Mouse (Mus musculus): ENCODE measurements around the gene Nkx2-1. TPM values are rescaled to one million over a fixed set of nuclear protein-coding genes. Genes with fewer than 3 reads are reported as not detected.

The Nkx2-1 gene
- total RNA-seq, 2 experiments from 2014 or later = 0.28 to 0.67 TPM

- no peak for DNase-seq (ENCODE audit: low spot score in 2 of 2)
These were observed 12.5 kb downstream of the Nkx2-1 start for GRCm38 (mm10) chr12:56524201-56524600.

DNA sequence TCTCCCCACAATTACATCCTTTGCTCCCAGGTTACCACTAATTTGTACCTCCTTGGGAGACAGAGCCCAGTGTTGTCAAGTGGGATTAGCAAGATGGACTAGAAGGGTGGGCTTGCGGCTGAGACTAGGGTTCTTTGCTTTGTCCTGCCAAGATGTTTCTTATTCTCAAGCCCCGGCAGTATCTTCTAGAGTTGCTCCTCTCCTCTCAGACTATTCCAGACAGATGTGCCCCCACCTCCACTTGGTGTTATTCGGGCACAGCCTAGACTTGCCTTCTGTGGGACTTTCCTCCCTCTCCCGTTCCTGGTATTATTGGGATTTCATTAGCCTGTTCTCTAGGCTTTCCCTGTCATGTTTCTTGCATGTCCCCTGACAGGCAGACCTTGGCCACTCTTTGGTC, 14.5 kb downstream of the Nkx2-1 start:
- no peak for DNase-seq (ENCODE audit: low spot score in 2 of 2)

DNA sequence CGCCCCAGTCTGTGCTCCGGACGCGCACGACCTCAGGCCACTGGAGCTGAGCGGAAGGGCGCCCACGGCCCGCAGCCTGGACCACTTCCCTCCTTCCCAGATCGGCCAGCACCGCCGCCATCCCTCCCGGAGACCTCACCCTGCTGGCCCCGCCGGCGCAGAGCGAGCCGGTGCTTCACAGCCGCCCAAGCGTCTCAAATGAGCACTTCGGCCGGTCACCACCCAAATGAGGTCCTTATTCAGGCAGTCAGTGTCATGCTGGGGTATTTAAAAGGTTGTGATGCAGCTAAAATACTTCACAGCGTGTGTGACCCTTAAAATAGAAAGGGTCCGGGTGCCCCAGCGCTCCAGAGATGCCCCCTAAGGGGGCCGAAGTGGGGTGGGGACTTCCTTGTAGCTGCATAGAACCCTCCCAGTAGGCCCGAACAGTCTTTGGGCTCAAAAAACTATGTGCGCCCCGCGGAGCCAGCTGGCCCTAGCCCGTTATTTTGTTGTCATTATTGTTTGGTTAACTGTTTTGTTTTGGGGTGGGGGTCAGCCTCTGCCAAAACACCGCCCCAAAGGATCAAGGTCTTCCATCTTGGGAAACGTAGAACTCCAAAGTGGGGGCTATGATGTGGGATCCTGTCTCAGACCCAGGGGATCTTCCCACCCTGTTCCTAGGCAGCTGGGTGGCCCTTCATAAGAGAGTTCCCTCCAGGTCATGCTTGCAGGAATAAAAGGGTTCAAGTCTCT, 15.4 kb downstream of the Nkx2-1 start:
- DNase-seq (ENCODE audit: low spot score in 2 of 2) = no peak

GRCm38 (mm10) chr12:56520396-56521105, 16.2 kb downstream of the Nkx2-1 start:
- no peak for DNase-seq (ENCODE audit: low spot score in 2 of 2)

- DNase-seq (ENCODE audit: low spot score in 2 of 2) = no peak
These were observed 16.9 kb downstream of the Nkx2-1 start for GRCm38 (mm10) chr12:56519738-56520191.

DNA sequence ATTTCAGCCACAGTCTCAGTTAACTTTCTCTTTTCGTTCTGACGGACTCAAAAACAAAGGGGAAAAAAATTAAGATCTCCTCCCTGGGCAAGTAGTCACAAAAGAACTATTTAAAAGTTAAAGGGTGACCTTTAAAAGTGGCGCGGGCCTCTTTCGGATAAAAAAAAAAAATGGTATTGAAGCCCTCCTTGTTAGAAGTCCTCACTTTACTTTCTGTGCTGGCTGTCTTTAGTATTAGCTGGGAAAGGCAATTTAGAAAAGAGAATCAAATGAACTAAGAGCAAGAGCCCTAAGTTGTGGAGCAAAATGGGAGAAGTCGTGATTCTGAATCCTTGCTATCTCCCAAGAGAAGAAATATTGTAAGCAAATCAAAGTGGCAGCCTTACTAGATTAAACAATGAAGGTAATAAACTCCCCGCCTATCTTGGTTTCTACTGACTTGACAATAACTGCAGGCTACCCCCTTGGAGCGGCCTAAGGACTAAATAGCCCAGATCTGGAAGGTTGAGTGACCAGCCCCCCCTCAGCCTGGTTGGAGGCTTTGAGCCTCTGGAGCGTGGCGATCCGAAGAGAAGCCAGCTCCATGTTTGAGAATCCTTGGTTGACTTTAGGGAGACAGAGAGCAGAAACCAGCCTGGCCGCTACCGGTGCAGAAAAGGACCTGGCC, 17.5 kb downstream of the Nkx2-1 start:
- DNase-seq (ENCODE audit: low spot score in 2 of 2) = no peak

GRCm38 (mm10) chr12:56518221-56518620, 18.5 kb downstream of the Nkx2-1 start:
- DNase-seq (ENCODE audit: low spot score in 2 of 2) = no peak

DNA sequence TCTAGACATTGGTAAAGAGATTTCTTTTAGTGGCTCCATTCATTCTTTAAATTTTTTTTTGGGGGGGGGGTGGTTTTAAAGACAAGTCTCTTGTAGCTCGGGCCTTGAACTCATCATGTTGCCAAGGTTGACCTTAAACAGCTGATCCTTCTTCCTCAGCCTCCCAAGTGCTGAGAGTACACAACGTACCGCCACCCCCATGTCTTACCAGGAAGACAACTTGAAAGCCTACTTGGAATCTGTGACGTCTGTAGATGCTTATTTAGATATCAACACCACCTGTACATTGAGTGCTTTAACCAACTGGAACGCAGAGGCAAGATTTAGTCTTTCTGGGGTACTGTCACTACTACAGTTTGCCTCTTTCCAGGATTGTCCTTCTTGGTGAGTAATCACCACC, 21.9 kb downstream of the Nkx2-1 start:
- no peak for DNase-seq (ENCODE audit: low spot score in 2 of 2)

DNA sequence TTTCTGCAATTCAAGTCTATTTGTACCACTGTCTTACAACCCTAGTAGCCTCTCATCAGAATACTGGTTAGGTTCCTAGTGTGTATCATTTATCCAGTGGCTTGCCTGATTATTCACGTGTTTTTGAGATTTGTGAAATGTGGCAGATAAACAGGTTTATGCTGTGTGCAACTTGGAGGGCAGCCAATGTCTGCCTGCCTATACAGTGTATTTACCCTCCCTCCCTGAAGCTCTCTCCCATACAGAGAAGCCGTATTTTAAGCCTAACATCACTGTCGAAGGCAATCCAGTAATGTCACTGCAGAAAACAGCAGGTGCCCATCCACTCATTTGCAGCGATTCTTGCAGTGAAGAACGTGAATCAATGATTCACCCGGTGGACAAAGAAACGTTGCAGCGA, 28.3 kb downstream of the Nkx2-1 start:
- no peak for DNase-seq (ENCODE audit: low spot score in 2 of 2)

GRCm38 (mm10) chr12:56487046-56487445, 49.7 kb downstream of the Nkx2-1 start:
- DNase-seq (ENCODE audit: low spot score in 2 of 2) = no peak

DNA sequence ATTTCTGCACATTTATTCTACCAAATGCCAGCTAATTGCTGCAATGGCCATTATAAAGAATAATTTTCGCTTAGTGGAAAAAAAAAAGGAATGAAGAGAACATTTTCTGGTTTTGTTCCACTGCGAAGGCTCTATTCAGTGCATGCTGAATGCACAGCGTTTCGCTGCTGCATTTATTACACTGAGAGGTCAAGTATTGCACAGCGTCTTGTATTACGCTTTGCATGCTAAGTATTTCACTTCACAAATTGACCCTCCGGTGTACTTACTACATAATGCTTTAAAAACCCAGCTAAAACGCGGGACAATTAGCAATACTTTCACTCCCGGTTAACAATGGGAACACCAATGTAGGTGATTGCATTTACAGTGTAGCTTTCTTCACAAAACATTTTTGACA, 54.1 kb downstream of the Nkx2-1 start:
- DNase-seq (ENCODE audit: low spot score in 2 of 2) = no peak

Other genes with a start within 250 kb of the Nkx2-1 start
- gene Mbip, start 191.0 kb downstream of the Nkx2-1 start, total RNA-seq (2021) = 10 to 100 TPM; 21.2 to 23.5 TPM
- under 1 TPM in 1 of 2 experiments, not detected in 1; 0.40 TPM for gene Nkx2-9, start 76.4 kb upstream of the Nkx2-1 start, total RNA-seq (2021)
- not detected for gene Pax9, start 154.9 kb upstream of the Nkx2-1 start, total RNA-seq (2021)